Mouse (Mus musculus): ENCODE measurements around the gene Nrros. TPM values are rescaled to one million over a fixed set of nuclear protein-coding genes. Genes with fewer than 3 reads are reported as not detected.

Nrros gene
- polyA plus RNA-seq (2017; shearing (Covaris generic)): 120 TPM

DNA sequence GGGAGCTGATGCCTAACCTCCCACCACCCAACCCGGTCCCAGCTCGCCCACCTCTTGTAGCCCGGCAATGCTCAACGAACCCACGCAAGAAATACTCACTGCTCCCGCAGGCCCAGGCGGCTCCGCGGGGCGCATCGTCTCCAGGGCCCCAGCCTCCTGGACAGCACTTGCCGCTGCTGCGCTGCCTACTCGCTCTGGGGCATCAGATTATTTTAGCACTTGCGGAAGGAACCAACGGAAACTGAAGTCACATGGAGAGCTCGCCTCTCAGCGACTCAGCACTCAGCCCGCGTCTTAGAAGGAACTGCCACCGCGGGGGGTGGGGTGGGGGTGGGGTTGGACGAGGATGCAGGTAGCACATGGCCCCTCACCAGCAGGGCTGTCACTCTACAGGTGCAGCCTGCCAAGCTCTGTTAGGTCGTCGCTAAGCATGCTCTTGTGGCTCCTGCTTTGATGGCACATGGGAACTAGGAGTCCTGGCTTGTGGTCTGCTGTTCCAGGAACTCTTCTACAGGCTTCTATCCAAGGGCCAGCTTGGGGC is at the start of gene Nrros:
Gene Nrros (minus strand): TSS at position 314 of the 541 bp plus-strand sequence.

DNA sequence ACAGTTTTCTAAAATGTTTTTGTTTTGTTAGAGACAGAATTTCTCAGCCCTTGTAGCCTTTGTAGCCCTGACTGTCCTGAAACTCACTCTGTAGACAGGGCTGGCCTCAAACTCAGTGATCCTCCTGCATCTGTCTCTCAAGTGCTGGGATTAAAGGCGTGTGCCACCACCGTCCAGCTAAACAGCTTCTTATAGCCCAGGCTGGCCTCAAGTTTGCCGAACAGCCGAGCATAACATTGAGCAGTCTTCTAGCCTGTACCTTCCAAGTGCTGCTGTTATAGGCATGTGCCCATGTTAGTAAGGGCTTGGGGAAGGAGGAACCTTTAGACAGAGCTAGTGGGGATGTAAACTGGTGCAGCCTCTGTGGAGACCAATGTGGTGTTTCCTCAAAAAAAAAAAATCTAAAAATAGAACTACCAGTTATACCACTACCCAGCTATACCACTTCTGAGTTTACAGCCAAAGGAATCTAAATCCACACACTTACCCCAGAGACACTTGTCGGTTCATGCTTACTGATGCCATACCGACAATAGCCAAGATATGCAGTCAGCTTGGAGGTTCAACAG is 14.0 kb upstream of the Nrros start, which contains the start of gene Bex6:
Gene Bex6 (plus strand): TSS at position 491 of the 569 bp plus-strand sequence.

DNA sequence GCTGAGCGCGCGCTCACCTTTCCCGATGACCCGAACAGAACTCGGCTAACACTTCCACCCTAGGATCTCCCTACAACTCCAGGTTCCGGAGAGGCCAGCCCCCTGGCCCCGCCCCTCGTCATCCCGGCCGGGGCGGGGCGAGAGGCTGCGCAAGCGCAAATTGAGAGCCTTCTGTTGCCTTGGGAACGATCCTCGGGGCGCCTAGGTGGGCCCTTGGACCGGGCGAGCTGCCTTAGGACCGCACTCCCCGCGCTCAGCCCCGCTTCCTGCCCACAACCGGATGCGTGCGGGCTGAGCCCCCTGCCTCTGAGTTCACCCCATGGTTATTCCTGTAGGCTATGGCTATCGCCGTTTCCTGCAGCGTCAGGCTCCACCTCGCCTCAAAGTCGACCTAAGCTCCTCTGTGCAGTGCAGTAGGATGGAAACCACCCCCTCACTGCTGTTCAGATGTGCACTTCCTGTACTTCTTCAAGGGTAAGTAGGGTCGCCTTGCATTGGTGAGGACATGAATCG is 65.7 kb downstream of the Nrros start, which contains the start of the genes Pigx and Cep19:
Gene Pigx (minus strand): TSS at position 103 of the 513 bp plus-strand sequence.
Gene Cep19 (plus strand): TSS at position 163 of the 513 bp plus-strand sequence.

Other genes starting within 250 kb of the Nrros start
- 0.82 TPM for gene Pigz, start 231.7 kb downstream of the Nrros start, polyA plus RNA-seq (2017; shearing (Covaris generic))
- gene 0610012G03Rik, start 217.1 kb downstream of the Nrros start, polyA plus RNA-seq (2017; shearing (Covaris generic)): 3.3 TPM
- gene Ncbp2, start 217.1 kb downstream of the Nrros start, polyA plus RNA-seq (2017; shearing (Covaris generic)): 50.6 TPM
- 13.9 TPM for gene Senp5, start 162.3 kb downstream of the Nrros start, polyA plus RNA-seq (2017; shearing (Covaris generic))
- 58.9 TPM for gene Pak2, start 86.3 kb downstream of the Nrros start, polyA plus RNA-seq (2017; shearing (Covaris generic))
- gene Pigx, start 65.9 kb downstream of the Nrros start, polyA plus RNA-seq (2017; shearing (Covaris generic)): 91.0 TPM
- 44.3 TPM for gene Cep19, start 65.8 kb downstream of the Nrros start, polyA plus RNA-seq (2017; shearing (Covaris generic))
- not detected for gene Bex6, start 14.2 kb upstream of the Nrros start, polyA plus RNA-seq (2017; shearing (Covaris generic))
- 2.5 TPM for gene Fbxo45, start 81.6 kb upstream of the Nrros start, polyA plus RNA-seq (2017; shearing (Covaris generic))
- gene Wdr53, start 81.6 kb upstream of the Nrros start, polyA plus RNA-seq (2017; shearing (Covaris generic)): 25.0 TPM
- gene Smco1, start 105.9 kb upstream of the Nrros start, polyA plus RNA-seq (2017; shearing (Covaris generic)): not detected
- gene Rnf168, start 111.9 kb upstream of the Nrros start, polyA plus RNA-seq (2017; shearing (Covaris generic)): 12.3 TPM
- gene Ubxn7, start 166.7 kb upstream of the Nrros start, polyA plus RNA-seq (2017; shearing (Covaris generic)): 33.3 TPM
- not detected for gene Tm4sf19, start 234.9 kb upstream of the Nrros start, polyA plus RNA-seq (2017; shearing (Covaris generic))